Mouse (Mus musculus): Measurements from ENCODE around the gene Bcl10. TPM values are rescaled to one million over a fixed set of nuclear protein-coding genes. Genes with fewer than 3 reads are reported as not detected.

The Bcl10 gene
- polyA plus RNA-seq, 1 experiment from 2014 or later, result 42.3 TPM

- Histone ChIP-seq H3K4me1 (ENCODE audit: control insufficient read depth, insufficient read depth, low read length) (peaks cover 21% of the 10 kb centered on the region), H3K4me2 (ENCODE audit: low read length) (peak overlapping the region; percentile 80), H3K9ac (replicated peaks; ENCODE audit: low read length) (peak overlapping the region; percentile 31; the same call in 1 of the 2 replicates), H3K4me3 (replicated peaks; ENCODE audit: low read depth, low read length) (peak overlapping the region; percentile 94), H3K27me3 (ENCODE audit: control insufficient read depth, insufficient read depth, low read length) (no peaks in the 10 kb centered on the region), H3K36me3 (ENCODE audit: control insufficient read depth, insufficient read depth, low read length) (peaks cover 42% of the 10 kb centered on the region), H3K9me3 (ENCODE audit: control insufficient read depth, low read length) (no peaks in the 10 kb centered on the region), H3K27ac (replicated peaks; ENCODE audit: low read depth, low read length) (no peak overlapping the region)
- no peak for DNase-seq
- no peak for ATAC-seq (ENCODE audit: low FRiP score, low TSS enrichment)
- 85% methylated on average over 12 of the region's 12 CpGs for WGBS
These were observed 16.8 kb downstream of the Bcl10 start for GRCm38 (mm10) chr3:145939402-145939801.

DNA sequence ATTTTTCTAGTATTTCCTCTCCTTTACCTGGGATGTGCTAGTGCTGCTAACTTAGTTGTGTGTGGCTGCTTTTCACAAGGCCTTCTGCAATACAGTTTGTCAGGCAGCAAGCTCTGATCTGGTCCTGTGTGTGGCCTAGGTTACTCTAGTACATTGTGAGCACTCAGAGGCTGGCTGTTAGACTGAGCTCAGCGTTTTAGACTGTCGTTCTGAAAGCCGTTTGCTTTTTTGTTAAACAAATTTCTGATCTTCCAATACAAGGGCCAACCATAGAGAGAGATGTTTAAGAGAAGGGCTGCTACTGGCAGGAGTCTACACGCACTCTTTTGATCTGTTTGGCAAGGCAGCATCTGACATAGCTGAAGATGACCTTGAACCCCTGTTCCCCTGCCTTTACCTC is 17.4 kb downstream of the Bcl10 start:
- H3K9me3 ChIP-seq (ENCODE audit: control insufficient read depth, low read length), result no peaks in the 10 kb centered on the region
- H3K9ac ChIP-seq (replicated peaks; ENCODE audit: low read length), result no peak overlapping the region
- H3K4me2 ChIP-seq (ENCODE audit: low read length), result peak overlapping the region; percentile 80; the same call in 1 of the 2 replicates
- H3K27ac ChIP-seq (replicated peaks; ENCODE audit: low read depth, low read length), result no peak overlapping the region
- DNase-seq (no peak), ATAC-seq (ENCODE audit: low FRiP score, low TSS enrichment) (no peak)
- H3K36me3 ChIP-seq (ENCODE audit: control insufficient read depth, insufficient read depth, low read length), result peaks cover 44% of the 10 kb centered on the region
- peaks cover 21% of the 10 kb centered on the region for H3K4me1 ChIP-seq (ENCODE audit: control insufficient read depth, insufficient read depth, low read length)
- no peaks in the 10 kb centered on the region for H3K27me3 ChIP-seq (ENCODE audit: control insufficient read depth, insufficient read depth, low read length)
- WGBS, result 88% methylated on average over 4 of the region's 4 CpGs
- H3K4me3 ChIP-seq (replicated peaks; ENCODE audit: low read depth, low read length), result no peak overlapping the region

GRCm38 (mm10) chr3:145941971-145942370 is 19.4 kb downstream of the Bcl10 start:
- Histone ChIP-seq H3K4me1 (ENCODE audit: control insufficient read depth, insufficient read depth, low read length) (peaks cover 21% of the 10 kb centered on the region), H3K4me2 (ENCODE audit: low read length) (no peak overlapping the region), H3K27me3 (ENCODE audit: control insufficient read depth, insufficient read depth, low read length) (no peaks in the 10 kb centered on the region), H3K9ac (replicated peaks; ENCODE audit: low read length) (no peak overlapping the region), H3K36me3 (ENCODE audit: control insufficient read depth, insufficient read depth, low read length) (peaks cover 49% of the 10 kb centered on the region), H3K9me3 (ENCODE audit: control insufficient read depth, low read length) (no peaks in the 10 kb centered on the region), H3K4me3 (replicated peaks; ENCODE audit: low read depth, low read length) (no peak overlapping the region), H3K27ac (replicated peaks; ENCODE audit: low read depth, low read length) (no peak overlapping the region)
- peak; percentile 86 for DNase-seq
- ATAC-seq (ENCODE audit: low FRiP score, low TSS enrichment), result no peak
- WGBS, result 17% methylated on average over 3 of the region's 3 CpGs

GRCm38 (mm10) chr3:145944348-145944747 is 21.7 kb downstream of the Bcl10 start:
- 79% methylated on average over 7 of the region's 7 CpGs for WGBS
- no peaks in the 10 kb centered on the region for H3K9me3 ChIP-seq (ENCODE audit: control insufficient read depth, low read length)
- H3K9ac ChIP-seq (replicated peaks; ENCODE audit: low read length), result no peak overlapping the region
- H3K27me3 ChIP-seq (ENCODE audit: control insufficient read depth, insufficient read depth, low read length), result no peaks in the 10 kb centered on the region
- DNase-seq, result no peak
- H3K36me3 ChIP-seq (ENCODE audit: control insufficient read depth, insufficient read depth, low read length), result peaks cover 47% of the 10 kb centered on the region
- no peak overlapping the region for H3K4me3 ChIP-seq (replicated peaks; ENCODE audit: low read depth, low read length)
- H3K27ac ChIP-seq (replicated peaks; ENCODE audit: low read depth, low read length), result no peak overlapping the region
- no peak for ATAC-seq (ENCODE audit: low FRiP score, low TSS enrichment)
- peaks cover 8% of the 10 kb centered on the region for H3K4me1 ChIP-seq (ENCODE audit: control insufficient read depth, insufficient read depth, low read length)
- no peak overlapping the region for H3K4me2 ChIP-seq (ENCODE audit: low read length)

GRCm38 (mm10) chr3:145945904-145946303 is 23.3 kb downstream of the Bcl10 start:
- WGBS, result 88% methylated on average over 3 of the region's 3 CpGs
- no peak overlapping the region for H3K4me3 ChIP-seq (replicated peaks; ENCODE audit: low read depth, low read length)
- H3K9ac ChIP-seq (replicated peaks; ENCODE audit: low read length), result no peak overlapping the region
- DNase-seq (no peak), ATAC-seq (ENCODE audit: low FRiP score, low TSS enrichment) (no peak)
- H3K9me3 ChIP-seq (ENCODE audit: control insufficient read depth, low read length), result no peaks in the 10 kb centered on the region
- H3K27ac ChIP-seq (replicated peaks; ENCODE audit: low read depth, low read length), result no peak overlapping the region
- H3K4me2 ChIP-seq (ENCODE audit: low read length), result no peak overlapping the region
- 0 out of 2 replicates have a peak, but pooled peaks cover 3% of the 10 kb centered on the region for H3K4me1 ChIP-seq (ENCODE audit: control insufficient read depth, insufficient read depth, low read length)
- no peaks in the 10 kb centered on the region for H3K27me3 ChIP-seq (ENCODE audit: control insufficient read depth, insufficient read depth, low read length)
- peaks cover 34% of the 10 kb centered on the region for H3K36me3 ChIP-seq (ENCODE audit: control insufficient read depth, insufficient read depth, low read length)

GRCm38 (mm10) chr3:145946654-145947053 is 24.1 kb downstream of the Bcl10 start:
- no peak for DNase-seq
- Histone ChIP-seq H3K4me1 (ENCODE audit: control insufficient read depth, insufficient read depth, low read length) (0 out of 2 replicates have a peak, but pooled peaks cover 3% of the 10 kb centered on the region), H3K36me3 (ENCODE audit: control insufficient read depth, insufficient read depth, low read length) (peaks cover 28% of the 10 kb centered on the region), H3K9ac (replicated peaks; ENCODE audit: low read length) (no peak overlapping the region), H3K4me2 (ENCODE audit: low read length) (no peak overlapping the region), H3K27me3 (ENCODE audit: control insufficient read depth, insufficient read depth, low read length) (no peaks in the 10 kb centered on the region), H3K9me3 (ENCODE audit: control insufficient read depth, low read length) (no peaks in the 10 kb centered on the region), H3K27ac (replicated peaks; ENCODE audit: low read depth, low read length) (no peak overlapping the region), H3K4me3 (replicated peaks; ENCODE audit: low read depth, low read length) (no peak overlapping the region)
- no peak for ATAC-seq (ENCODE audit: low FRiP score, low TSS enrichment)
- 74% methylated on average over 2 of the region's 2 CpGs for WGBS

- H3K4me1 ChIP-seq (ENCODE audit: control insufficient read depth, insufficient read depth, low read length), result 0 out of 2 replicates have a peak, but pooled peaks cover 3% of the 10 kb centered on the region
- H3K4me3 ChIP-seq (replicated peaks; ENCODE audit: low read depth, low read length), result no peak overlapping the region
- 52% methylated on average over 6 of the region's 6 CpGs for WGBS
- H3K9me3 ChIP-seq (ENCODE audit: control insufficient read depth, low read length), result no peaks in the 10 kb centered on the region
- no peak overlapping the region for H3K4me2 ChIP-seq (ENCODE audit: low read length)
- no peak overlapping the region for H3K27ac ChIP-seq (replicated peaks; ENCODE audit: low read depth, low read length)
- no peak overlapping the region for H3K9ac ChIP-seq (replicated peaks; ENCODE audit: low read length)
- H3K36me3 ChIP-seq (ENCODE audit: control insufficient read depth, insufficient read depth, low read length), result peaks cover 26% of the 10 kb centered on the region
- H3K27me3 ChIP-seq (ENCODE audit: control insufficient read depth, insufficient read depth, low read length), result no peaks in the 10 kb centered on the region
- DNase-seq (no peak), ATAC-seq (ENCODE audit: low FRiP score, low TSS enrichment) (no peak)
These were observed 25.1 kb downstream of the Bcl10 start for GRCm38 (mm10) chr3:145947539-145948204.

GRCm38 (mm10) chr3:145950034-145950814 is 27.6 kb downstream of the Bcl10 start:
- no peaks in the 10 kb centered on the region for H3K9me3 ChIP-seq (ENCODE audit: control insufficient read depth, low read length)
- H3K4me3 ChIP-seq (replicated peaks; ENCODE audit: low read depth, low read length), result 0 out of 2 replicates have a peak overlapping the region, but pooled peaks have one; percentile 3
- peak overlapping the region; percentile 37 for H3K9ac ChIP-seq (replicated peaks; ENCODE audit: low read length)
- H3K27ac ChIP-seq (replicated peaks; ENCODE audit: low read depth, low read length), result no peak overlapping the region
- 9% methylated on average over 15 of the region's 15 CpGs for WGBS
- peaks cover 2% of the 10 kb centered on the region for H3K36me3 ChIP-seq (ENCODE audit: control insufficient read depth, insufficient read depth, low read length)
- H3K4me2 ChIP-seq (ENCODE audit: low read length), result peak overlapping the region; percentile 48
- 0 out of 2 replicates have a peak, but pooled peaks cover 3% of the 10 kb centered on the region for H3K4me1 ChIP-seq (ENCODE audit: control insufficient read depth, insufficient read depth, low read length)
- peak; percentile 80 for ATAC-seq (ENCODE audit: low FRiP score, low TSS enrichment)
- DNase-seq, result peak; percentile 85
- H3K27me3 ChIP-seq (ENCODE audit: control insufficient read depth, insufficient read depth, low read length), result no peaks in the 10 kb centered on the region

All from midbrain, embryonic 14.5 days (tissue).